Mouse (Mus musculus) left cerebral cortex, postnatal 4 days (tissue): ENCODE data around the gene Gm20388. TPM values are rescaled to one million over a fixed set of nuclear protein-coding genes. Genes with fewer than 3 reads are reported as not detected.
A peak's percentile ranks its signal among the peaks of the same experiment; 100 is the strongest.

ENCODE experiments used
- DNase-seq: peaks from one replicate; pipeline ENCODE4 v3.0.0-alpha.2; 2022
- intact Hi-C: fragments of 180-260 bp; cut with DNase I; formaldehyde crosslinking; loops from one replicate; pipeline ENCODE4 v1.15.1; 2025
- total RNA-seq, 2 experiments: library from RNA; stranded (reverse); gene quantifications; 2 replicates each; pipeline ENCODE4 v1.2.3; 2021

Gene Gm20388
- total RNA-seq, 2 experiments from 2014 or later = 6.5 to 12.8 TPM

DNA sequence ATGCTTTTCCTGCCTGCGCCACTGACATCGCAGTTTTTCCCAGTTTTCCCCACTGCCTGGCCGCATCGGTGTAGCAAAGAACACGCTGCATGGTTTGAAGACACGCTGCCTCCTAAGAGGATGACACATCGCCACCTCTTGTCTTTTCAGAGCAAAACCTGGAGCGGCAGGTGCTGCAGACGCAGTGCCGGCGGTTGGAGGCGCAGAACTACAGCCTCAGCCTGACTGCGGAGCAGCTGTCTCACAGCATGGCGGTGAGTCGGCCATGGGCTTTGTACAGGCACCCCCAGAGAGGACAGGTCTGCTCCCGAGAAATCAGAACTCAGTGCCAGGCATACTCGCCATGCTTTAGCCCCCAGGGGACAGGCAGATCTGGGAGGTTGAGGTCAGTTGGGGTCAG lies 667.2 kb downstream of the Gm20388 start:
- peak; percentile 57 for DNase-seq
- intact Hi-C loops = no loop called here

DNA sequence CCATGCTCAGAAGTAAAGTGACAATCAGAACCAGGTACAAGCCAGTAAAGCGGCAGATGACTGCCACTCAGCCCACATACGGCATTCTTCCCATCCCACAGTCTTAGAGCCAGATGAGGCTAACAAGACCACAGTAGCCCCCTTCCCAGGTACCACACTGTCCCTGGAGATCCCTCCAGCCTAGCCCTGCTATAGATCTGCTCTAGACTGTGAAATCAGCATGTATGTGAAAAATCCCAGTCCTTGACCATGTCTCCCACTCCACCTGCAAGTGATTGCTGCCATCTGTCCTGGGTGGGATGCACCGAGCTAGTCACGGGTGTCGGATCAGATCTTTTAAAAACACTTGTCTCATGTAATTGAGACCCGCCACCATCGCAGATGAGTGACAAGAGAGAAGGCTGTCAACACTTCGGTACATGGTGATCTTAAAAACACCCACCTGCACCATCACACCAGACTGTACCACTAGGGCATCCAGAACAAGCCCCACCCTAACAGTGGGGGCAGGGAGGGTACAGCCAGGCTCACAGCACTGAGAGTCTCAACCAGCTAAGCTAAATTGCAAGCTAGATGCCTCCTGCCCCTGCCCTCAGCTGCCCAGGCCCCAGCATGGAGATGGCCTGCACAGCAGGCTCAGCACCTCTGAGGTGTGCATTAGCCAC lies 669.8 kb downstream of the Gm20388 start:
- intact Hi-C loops = no loop called here
- DNase-seq = no peak

DNA sequence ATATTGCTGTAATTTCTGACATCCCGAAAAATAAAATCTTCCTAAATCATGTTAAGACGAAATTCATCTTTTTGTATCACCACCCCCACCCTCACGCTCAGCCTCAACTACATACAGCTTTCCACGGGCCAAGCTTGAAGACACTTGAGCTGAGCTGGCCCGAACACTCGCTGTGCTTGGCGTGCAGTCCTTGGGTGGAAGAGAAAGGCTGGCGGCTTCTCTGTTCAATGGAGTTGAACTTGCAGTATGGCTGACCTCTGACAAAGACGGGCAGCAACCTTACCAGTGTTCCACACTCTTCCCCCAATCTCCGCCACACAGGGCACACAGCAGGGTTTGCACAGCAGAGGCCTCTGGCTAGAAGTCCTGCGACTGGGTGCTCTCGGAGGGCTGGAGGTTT lies 670.7 kb downstream of the Gm20388 start:
- intact Hi-C loops = no loop called here
- peak; percentile 37 for DNase-seq

DNA sequence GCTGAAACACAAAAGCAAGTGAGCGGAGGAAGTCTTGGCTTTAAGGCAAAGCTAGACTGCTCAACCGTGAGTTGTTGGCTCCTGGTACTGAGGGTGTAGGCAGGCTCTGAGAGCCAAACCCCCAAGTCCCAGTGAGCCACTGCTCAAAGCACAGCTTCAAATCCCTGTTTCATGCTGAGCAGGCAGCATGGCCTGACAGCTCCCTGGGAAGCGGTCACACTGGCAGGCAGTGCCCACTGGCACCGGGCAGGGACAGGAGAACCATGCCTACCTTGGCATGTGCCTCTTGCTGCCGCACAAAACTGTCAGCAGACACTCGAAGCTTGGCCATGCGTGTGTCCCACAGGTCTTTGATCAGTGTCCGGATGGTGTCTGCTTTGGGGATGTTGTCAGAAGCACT lies 671.2 kb downstream of the Gm20388 start:
- intact Hi-C loops = no loop called here
- peak; percentile 76 for DNase-seq

DNA sequence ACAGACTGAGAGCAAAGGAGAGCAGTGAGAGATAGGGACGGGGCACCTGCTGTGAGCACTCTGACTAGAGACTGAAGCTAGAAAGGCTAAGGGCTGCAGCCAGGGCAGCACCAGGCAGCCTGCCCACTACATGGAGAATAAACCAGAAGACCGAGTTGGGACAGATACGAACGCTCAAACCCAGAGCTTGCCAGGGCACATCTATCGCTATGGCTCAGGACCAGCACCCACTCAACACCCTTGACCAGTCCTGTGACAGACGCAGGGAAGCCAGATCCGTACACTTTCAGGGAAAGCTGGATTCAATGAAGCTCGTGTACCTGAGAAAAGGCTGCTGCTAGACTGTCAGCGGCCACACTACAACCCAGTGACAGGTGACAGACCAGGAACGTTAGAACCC lies 674.9 kb downstream of the Gm20388 start:
- DNase-seq = no peak
- intact Hi-C loops = no loop called here

DNA sequence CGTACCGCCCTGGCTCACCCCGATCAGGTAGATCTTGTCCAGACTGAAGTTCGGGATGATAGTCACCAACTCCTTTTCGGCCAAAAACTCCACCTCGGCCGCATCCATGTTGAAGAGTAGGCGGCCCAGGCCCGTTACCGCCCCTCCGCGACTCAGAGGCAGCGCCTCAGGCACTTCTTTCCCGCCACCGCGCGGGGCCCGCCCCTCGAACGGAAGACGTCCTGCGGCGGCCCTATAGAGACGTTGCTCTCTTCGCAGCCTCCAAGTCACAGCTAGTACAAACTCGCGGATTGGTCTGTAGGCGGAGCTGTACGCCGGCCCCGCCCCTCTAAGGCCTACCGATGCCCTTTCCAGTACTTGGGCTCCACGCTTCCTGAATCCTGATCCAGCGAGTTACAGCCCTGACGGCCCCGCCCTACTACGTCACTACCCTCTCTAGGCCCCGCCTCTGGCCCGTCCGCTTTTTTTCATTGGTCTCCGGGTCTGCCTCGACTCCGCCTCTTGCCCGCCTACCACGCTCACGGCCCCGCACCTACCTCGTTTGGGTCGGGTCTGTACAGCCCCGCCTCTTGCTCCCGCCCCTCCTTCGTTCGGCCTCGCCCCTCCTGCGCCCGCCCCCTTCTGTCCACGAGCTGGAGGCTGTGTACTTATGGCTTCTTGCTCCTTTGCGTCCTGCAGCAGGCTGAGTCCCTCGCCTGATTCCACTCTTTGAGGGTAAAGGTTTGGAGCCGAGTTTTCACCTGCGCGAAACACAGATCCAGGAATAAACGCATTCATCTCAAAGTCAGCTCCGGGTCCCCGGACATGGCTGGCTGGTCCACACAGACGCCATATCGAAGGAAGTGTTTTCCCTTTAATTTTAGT lies 678.5 kb downstream of the Gm20388 start, which contains the start of gene Gins2:
Gene Gins2, minus strand, starts transcription at position 397 of the 864 bp plus-strand sequence.
- intact Hi-C loops = no loop called here
- peak; percentile 99 for DNase-seq

DNA sequence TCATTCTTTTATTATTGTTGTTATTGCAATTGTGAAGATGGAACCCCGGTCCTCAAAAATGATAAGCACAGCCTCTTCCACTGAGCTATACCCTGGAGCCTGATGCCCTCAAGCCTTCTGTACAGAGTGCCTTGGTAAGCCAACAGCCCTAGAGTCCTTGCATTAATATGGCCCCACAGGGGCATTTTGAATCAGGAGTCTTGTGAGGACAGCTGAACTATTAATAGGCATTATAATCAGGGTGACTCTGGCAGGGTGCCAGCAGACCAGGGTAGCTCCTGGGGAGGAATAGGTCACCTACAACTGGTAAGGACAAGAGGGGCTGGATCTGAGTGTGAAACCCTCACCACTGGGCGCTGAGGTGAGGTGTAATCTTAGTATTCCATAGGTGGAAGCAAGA lies 679.3 kb downstream of the Gm20388 start:
- intact Hi-C loops = no loop called here
- DNase-seq = peak; percentile 53

DNA sequence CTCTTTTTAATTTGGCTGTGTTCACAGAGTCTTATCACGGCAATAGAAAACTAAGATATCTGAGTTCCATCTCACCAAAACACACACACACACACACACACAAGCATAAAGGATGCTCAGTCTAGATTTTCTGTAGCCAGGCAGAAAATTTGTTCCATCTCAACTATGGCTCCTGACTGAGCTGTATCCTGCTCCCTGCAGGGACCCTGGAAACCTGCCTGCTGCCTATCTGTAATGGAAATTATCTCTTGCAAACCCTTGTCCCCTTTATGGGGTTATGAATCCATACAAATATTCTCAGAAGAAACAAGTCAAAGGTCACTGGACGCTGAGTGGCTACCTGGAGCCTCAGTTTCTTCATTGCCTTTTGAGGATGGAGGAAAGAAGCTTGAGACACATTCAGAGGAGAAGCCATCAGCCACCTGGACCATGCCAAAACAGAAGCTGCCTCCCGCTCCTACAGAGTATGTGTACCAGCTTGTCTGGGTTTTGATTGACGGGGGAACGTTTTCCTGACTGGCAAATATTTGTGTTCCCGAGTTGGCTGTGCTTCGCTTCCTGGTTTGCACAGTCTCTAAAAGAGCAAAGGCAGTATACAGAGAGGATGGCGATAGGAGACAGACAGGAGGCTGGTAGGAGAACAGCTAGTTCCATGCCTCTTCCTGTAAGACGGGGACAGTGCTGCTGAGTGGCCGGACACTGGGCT lies 681.1 kb downstream of the Gm20388 start:
- intact Hi-C loops = no loop called here
- DNase-seq = peak; percentile 52

DNA sequence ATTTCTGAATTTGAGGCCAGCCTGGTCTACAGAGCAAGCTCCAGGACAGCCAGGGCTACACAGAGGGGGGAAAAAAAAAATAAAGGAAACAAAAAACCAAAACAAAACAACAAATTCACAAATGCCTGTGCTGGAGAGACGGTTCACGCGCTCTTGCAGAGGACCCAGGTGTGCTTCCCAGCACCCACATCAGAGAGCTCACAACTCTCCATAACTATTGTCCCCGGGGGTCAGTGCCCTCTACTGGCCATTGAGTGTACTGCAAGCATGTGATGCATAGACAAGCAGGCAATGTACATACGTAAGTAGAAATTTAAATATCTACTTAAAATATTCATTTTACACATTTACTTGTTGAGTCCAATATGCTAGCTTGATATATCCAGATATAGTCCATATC lies 683.9 kb downstream of the Gm20388 start:
- intact Hi-C loops = no loop called here
- no peak for DNase-seq

DNA sequence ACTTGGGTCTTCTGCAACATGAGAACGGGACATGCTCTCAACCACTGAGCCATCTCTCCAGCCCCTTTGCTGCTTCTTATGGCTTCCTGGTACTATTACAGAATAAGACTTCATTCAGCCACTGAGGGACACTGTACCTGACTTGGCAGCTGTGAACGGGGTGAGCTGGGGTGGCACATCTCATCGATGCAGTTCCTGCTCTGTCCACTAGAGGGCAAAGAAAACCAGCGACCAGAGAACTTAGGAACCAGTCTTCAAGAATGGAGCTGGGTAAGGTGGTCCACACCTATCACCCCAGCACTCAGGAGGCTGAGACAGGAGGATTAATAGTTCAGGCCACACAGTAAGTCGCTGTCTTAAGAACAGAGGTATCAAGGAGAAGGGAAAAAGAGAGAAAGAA lies 685.3 kb downstream of the Gm20388 start:
- intact Hi-C loops = loop anchor here (5.0 kb wide), 1 partner anchor 419 kb away; the partner anchor contains the start of gene Fam92b

DNA sequence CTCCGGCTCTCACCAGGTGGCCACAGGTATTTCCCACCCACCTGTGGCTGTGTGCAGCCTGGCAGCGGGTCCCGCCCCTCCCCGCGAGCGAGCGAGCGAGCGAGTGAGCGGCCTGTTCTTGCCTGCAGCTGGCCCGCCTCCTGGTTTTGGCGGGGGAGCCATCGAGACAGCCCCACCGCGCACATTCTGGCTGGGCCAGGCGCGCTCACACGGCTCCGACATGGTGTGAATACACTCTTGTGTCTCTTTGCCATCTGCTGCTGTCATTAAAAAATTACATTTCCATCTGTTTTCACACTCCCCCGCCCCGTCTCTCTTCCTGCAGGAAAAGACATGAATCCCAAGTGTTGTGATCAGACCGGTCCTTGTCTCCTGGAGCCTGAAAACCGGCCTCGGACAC lies 687.9 kb downstream of the Gm20388 start:
- intact Hi-C loops = loop anchor here (5.0 kb wide), 1 partner anchor 421 kb away; the partner anchor contains the start of gene Fam92b
- peak; percentile 86 for DNase-seq

More for the DNA sequence above, 685.3 kb downstream of the Gm20388 start:
- DNase-seq = peak; percentile 66

DNA sequence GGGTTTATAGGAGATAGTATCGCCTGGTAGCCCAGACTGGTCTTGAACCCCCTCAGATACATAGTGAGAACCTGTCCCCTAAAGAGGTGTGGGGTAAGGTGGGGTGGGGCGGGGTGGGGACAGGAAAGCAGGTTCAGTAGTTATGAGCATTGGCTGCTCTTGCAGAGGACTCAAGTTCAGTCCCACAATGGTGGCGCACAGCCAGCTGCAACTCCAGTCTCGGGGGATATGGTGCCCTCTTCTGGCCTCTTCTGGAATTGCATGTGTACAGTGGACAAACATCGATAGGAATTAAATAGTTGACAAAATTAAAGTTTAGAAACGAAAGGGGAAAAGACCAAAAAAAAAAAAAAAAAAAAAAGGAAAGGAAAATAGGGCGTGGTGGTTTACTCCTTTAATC lies 688.9 kb downstream of the Gm20388 start:
- DNase-seq = peak; percentile 86
- intact Hi-C loops = loop anchor here (5.0 kb wide), 1 partner anchor 422 kb away; the partner anchor contains the start of gene Fam92b

DNA sequence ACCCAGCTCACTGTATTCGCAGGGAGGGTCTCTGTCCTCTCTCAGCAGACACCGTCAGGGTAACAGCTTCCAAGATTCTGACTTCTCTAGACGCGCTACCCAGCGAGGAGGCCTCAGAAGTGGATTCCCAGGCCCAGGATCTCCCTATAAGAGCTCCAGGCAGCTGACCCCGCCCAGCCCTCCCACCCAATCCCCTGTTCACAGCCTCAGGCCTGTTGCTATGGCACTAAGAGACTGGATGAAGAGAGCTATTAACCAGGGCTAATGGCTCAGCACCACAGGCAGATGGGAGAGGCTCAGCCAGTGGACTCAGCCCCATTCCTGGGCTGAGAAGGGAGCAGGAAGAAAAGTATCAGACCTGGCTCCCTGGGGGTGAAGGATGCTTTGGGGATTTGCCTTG lies 692.0 kb downstream of the Gm20388 start:
- no peak for DNase-seq
- intact Hi-C loops = no loop called here

DNA sequence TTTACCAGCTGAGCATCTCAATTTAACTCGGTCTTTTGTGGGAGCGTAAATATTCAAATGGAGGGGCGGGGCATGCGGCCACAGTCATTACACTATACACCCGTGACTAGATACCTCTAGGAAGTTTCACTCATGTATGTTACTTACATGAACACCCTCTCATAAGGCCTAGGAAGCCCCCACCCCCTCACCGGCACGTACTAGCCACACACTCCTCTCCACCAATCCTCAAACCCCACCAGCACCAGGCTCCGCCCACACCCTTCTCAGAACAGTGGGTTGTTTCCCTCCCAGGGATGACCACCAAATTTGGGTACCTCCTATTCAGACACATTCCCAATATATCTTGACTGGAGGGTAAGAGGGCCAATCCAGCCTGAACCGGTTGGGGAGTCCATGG lies 696.8 kb downstream of the Gm20388 start:
- DNase-seq = no peak

DNA sequence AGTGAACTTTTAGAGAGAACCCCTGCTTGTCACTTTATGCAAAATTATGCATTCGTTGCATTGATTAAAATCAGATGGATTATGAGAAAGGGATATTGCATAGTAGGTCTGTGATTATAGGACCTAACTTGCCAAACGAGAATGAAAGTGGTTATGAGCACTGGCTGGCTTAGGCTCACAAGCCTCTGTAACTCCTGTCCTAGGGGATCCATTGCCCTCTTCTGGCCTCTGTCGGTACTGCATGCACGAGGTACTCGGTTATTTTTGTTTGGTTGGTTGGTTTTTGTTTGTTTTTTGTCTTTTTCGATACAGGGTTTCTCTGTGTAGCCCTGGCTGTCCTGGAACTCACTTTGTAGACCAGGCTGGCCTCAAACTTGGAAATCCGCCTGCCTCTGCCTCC lies 697.2 kb downstream of the Gm20388 start:
- DNase-seq = peak; percentile 85
- intact Hi-C loops = loop anchor here (5.0 kb wide), 1 partner anchor 421 kb away; no protein-coding TSS in a partner anchor

More for the DNA sequence above, 696.8 kb downstream of the Gm20388 start:
- intact Hi-C loops = loop anchor here (5.0 kb wide), 1 partner anchor 420 kb away; no protein-coding TSS in a partner anchor

DNA sequence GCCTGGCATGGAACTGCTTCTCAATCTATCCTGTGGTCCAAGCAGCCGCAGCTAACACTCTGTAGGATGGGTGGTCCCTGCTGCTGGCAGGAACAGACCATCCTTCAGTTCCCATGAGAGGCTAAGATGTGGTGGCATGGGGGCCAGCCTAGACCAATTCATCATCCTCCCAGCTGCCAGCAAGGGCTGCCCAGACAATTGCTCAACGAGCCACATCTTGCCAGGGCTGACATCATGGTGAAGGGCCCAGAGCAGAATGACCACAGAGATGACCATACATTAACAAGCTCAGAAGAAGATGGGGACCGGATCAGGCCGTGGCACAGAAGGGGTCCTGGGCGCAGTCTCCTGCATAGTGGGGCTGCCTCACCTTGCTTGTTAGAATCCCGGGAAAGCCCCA lies 700.2 kb downstream of the Gm20388 start:
- intact Hi-C loops = loop anchor here (5.0 kb wide), 1 partner anchor 329 kb away; no protein-coding TSS in a partner anchor
- DNase-seq = no peak

DNA sequence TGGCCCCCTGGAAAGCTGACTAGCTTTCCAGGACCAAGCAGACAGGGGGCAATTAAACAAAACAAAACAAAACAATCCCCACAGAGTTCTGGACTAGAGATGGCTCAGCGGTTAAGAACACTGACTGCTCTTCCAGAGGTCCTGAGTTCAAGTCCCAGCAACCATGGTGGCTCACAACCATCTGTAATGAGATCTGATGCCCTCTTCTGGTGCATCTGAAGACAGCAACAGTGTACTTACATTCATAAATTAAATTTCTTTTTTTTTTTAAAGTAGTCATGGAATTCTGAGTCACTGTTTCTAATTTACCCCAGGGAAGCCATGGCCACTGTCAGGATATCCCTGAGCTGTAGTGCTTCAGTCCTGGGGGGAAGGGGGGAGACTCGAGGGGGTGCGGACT lies 703.9 kb downstream of the Gm20388 start:
- no peak for DNase-seq
- intact Hi-C loops = loop anchor here (5.0 kb wide), 1 partner anchor 332 kb away; no protein-coding TSS in a partner anchor

DNA sequence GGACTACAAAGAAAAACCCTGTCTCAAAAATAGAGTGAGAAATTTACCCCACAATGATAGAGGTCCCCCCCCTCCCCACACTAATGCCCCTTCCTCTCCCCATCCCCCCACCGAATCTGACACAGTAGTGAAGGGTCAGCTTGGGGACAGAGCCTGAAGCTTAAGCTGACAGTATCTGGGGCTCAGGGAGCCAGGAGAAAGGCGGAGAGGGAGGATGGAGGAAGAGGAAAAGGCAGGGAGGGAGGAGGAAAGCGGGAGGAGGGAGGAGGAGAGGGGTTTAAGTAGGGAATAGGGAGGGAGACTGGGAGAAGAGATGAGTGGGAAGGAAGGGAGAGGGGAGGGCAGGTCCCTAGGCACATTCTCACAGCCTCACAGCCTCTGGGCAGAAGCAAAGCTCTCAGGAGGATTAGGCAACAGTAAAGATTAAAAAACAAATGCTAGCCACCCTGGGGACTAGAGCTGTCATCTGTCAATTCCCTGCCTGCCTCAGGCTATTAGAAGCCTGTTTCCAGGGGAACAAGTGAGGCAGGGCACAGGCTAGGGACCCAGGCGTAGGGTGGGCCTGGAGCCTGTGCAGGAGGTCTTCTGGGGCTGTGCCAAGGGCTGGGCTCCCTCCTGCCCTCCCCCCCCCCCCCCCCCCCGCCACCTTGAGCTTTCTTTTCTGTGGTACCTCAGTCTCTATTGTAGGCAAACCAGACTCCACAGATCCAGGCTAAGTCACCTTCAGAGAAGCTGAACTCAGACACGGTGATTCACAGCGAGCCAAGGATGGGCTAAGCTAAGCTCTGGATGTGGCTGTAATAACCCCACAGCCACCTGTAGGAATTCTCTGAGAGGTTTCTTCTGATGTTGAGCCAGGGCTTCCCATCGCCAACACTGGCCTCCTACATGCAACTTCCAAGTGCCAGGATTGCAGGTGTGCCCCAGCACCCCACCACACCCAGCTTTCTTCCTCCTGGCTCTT lies 706.3 kb downstream of the Gm20388 start:
- DNase-seq = no peak
- intact Hi-C loops = no loop called here

DNA sequence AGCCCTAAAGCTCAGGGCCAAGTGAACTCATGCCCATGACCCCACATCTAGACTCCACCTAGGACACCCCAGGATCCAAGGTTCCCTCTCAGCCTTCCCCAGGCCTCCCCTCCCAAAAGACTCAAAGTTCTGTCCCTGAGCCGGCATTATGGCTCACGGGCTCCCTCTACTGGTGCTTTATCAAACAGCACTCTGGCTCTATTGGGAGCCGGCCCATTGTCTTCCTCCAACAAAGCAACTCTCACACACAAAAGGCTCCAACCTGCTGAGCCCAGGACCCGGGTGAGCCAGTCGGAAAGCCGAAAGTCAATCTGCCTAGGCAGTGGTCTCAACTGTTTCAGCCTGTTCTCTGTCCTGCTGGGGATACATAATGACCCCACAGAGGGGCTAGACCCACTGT lies 707.5 kb downstream of the Gm20388 start:
- intact Hi-C loops = no loop called here
- DNase-seq = peak; percentile 73
